Mouse (Mus musculus) liver, embryonic 16.5 days (tissue): ENCODE data around the gene Cep162. TPM values are rescaled to one million over a fixed set of nuclear protein-coding genes. Genes with fewer than 3 reads are reported as not detected.

Source experiments
- ATAC-seq: fragments of 200-750 bp; cut with Nextera tagmentation; 2 replicates; pipeline ENCODE4 v1.8.0; 2017; ENCODE audit warnings: low read depth, mild to moderate bottlenecking, moderate number of reproducible peaks, moderate library complexity
- H3K27ac ChIP-seq: fragments of 300-500 bp; sonication (generic); 2 replicates; pipeline ENCODE4 v1.5.1; 2014; ENCODE audit warnings: mild to moderate bottlenecking, low read length
- H3K27me3 ChIP-seq: fragments of 300-500 bp; sonication (generic); 2 replicates; pipeline ENCODE4 v1.6.1; 2014; ENCODE audit warnings: low read depth, low read length, mixed read lengths; ENCODE audit not compliant: control insufficient read depth, insufficient read depth
- H3K36me3 ChIP-seq: fragments of 300-500 bp; sonication (generic); 2 replicates; pipeline ENCODE4 v1.6.1; 2014; ENCODE audit warnings: mild to moderate bottlenecking; ENCODE audit not compliant: control insufficient read depth, insufficient read depth
- H3K4me1 ChIP-seq: fragments of 300-500 bp; sonication (generic); 2 replicates; pipeline ENCODE4 v1.6.1; 2014; ENCODE audit warnings: low read depth, low read length, mixed read lengths; ENCODE audit not compliant: control insufficient read depth
- H3K4me2 ChIP-seq: fragments of 300-500 bp; sonication (generic); 2 replicates; pipeline ENCODE4 v1.6.1; 2014; ENCODE audit warnings: low read depth, low read length, mixed read lengths
- H3K4me3 ChIP-seq: fragments of 300-500 bp; sonication (generic); 2 replicates; pipeline ENCODE4 v1.5.1; 2014; ENCODE audit warnings: low read depth, mild to moderate bottlenecking, low read length
- H3K9ac ChIP-seq: fragments of 300-500 bp; sonication (generic); 2 replicates; pipeline ENCODE4 v1.6.1; 2014; ENCODE audit warnings: low read depth, low read length
- H3K9me3 ChIP-seq: fragments of 300-500 bp; sonication (generic); replicated peaks from 2 replicates; pipeline ENCODE4 v1.6.1; 2016; ENCODE audit warnings: low read length; ENCODE audit not compliant: control insufficient read depth
- WGBS: fragments of 180-500 bp; shearing (Covaris S2); extraction: QIAGEN DNeasy Blood & Tissue Kit; methylation state at CpG from one replicate; pipeline ENCODE4 v1.1.7; 2014; ENCODE audit not compliant: insufficient replicate concordance; 5-methylcytosine and 5-hydroxymethylcytosine counted together
- polyA plus RNA-seq: library from polyadenylated mRNA; unstranded; fragments of >200 nt; fragmentation: Nextera tagmentation; extraction: Ambion mirVana; gene quantifications from 2 replicates; pipeline ENCODE4 v1.2.1, GENCODE M21; 2015

The Cep162 gene
- polyA plus RNA-seq, 1 experiment from 2014 or later = 1.7 TPM

- Histone ChIP-seq H3K9me3 (no peaks in the 10 kb centered on the region), H3K27me3 (peaks cover 22% of the 10 kb centered on the region), H3K4me2 (no peak overlapping the region), H3K9ac (no peak overlapping the region), H3K27ac (no peak overlapping the region), H3K4me1 (no peaks in the 10 kb centered on the region; the same call in 1 of the 2 replicates), H3K4me3 (no peak overlapping the region), H3K36me3 (no peaks in the 10 kb centered on the region)
- ATAC-seq = no peak
- 24% methylated on average over 11 of the region's 11 CpGs for WGBS
Measured at GRCm38 (mm10) chr9:87145671-87146070, 109.7 kb downstream of the Cep162 start.

- Histone ChIP-seq H3K9me3 (no peaks in the 10 kb centered on the region), H3K9ac (no peak overlapping the region), H3K27me3 (peaks cover 22% of the 10 kb centered on the region), H3K4me1 (no peaks in the 10 kb centered on the region; the same call in 1 of the 2 replicates), H3K36me3 (no peaks in the 10 kb centered on the region), H3K4me3 (no peak overlapping the region), H3K27ac (no peak overlapping the region), H3K4me2 (no peak overlapping the region)
- 4% methylated on average over 15 of the region's 15 CpGs for WGBS
- no peak for ATAC-seq
Measured at GRCm38 (mm10) chr9:87145180-87145579, 110.2 kb downstream of the Cep162 start.

GRCm38 (mm10) chr9:87144532-87144931 is 110.8 kb downstream of the Cep162 start:
- Histone ChIP-seq H3K27ac (no peak overlapping the region), H3K27me3 (peaks cover 22% of the 10 kb centered on the region), H3K36me3 (no peaks in the 10 kb centered on the region), H3K9me3 (no peaks in the 10 kb centered on the region), H3K4me1 (no peaks in the 10 kb centered on the region; the same call in 1 of the 2 replicates), H3K4me2 (0 out of 2 replicates have a peak overlapping the region, but pooled peaks have one; percentile 13), H3K4me3 (no peak overlapping the region), H3K9ac (no peak overlapping the region)
- WGBS = 4% methylated on average over 19 of the region's 19 CpGs
- no peak for ATAC-seq

- H3K9ac ChIP-seq = no peak within 1 kb of the TSS
- no peaks in the 10 kb centered on the region for H3K9me3 ChIP-seq
- peaks cover 22% of the 10 kb centered on the region for H3K27me3 ChIP-seq
- no peaks in the 10 kb centered on the region for H3K36me3 ChIP-seq
- ATAC-seq = no peak
- peak within 1 kb of the TSS; percentile 13; the same call in 1 of the 2 replicates for H3K4me2 ChIP-seq
- no peak within 1 kb of the TSS for H3K27ac ChIP-seq
- no peaks in the 10 kb centered on the region; the same call in 1 of the 2 replicates for H3K4me1 ChIP-seq
- 2% methylated on average over 29 of the region's 29 CpGs for WGBS
- H3K4me3 ChIP-seq = no peak within 1 kb of the TSS
Measured at GRCm38 (mm10) chr9:87144106-87144505, 111.2 kb downstream of the Cep162 start, which contains the start of gene Mrap2. Gene Mrap2 (plus strand): TSS chr9:87144306.

- H3K27me3 ChIP-seq = peaks cover 22% of the 10 kb centered on the region
- 46% methylated on average over 3 of the region's 3 CpGs for WGBS
- ATAC-seq = no peak
Measured at GRCm38 (mm10) chr9:87143076-87143475, 112.3 kb downstream of the Cep162 start.

More at GRCm38 (mm10) chr9:87143076-87143475, 112.3 kb downstream of the Cep162 start:
- Histone ChIP-seq H3K27ac (no peak overlapping the region), H3K4me3 (no peak overlapping the region), H3K9ac (no peak overlapping the region), H3K4me2 (no peak overlapping the region), H3K36me3 (no peaks in the 10 kb centered on the region), H3K4me1 (no peaks in the 10 kb centered on the region; the same call in 1 of the 2 replicates), H3K9me3 (no peaks in the 10 kb centered on the region)

Other genes starting within 250 kb of the Cep162 start
- gene Ripply2, start 240.0 kb downstream of the Cep162 start, polyA plus RNA-seq = not detected in 2 replicates
- 30.8 and 32.3 TPM in 2 replicates for gene Cyb5r4, start 233.5 kb downstream of the Cep162 start, polyA plus RNA-seq
- gene Mrap2, start 111.2 kb downstream of the Cep162 start, polyA plus RNA-seq = not detected in 2 replicates